Mouse (Mus musculus): ENCODE measurements around the gene Irak4.

Irak4 gene

DNA sequence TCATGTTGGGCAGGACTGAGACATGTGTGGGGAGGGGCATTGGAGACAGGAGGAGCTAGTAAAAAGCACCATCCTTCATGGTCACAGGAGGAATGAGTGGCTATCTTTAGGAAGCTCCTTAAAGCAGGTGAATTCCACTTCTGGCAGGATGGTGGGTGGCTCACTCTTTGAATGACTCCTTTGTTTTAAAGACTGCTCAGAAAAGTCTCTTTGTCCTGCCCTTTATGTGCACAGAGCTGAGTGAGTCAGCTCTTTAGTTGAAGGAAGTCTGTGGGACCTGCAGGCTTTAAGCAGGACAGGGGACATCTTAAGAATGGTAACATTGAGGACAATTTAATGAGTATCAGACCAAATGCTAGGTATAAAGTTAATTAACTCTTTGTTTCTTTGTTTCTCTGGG is 77.5 kb downstream of the Irak4 start:
- DNase-seq (ENCODE audit: low read depth in 2 of 2, low spot score in 2 of 2) = no peak

DNA sequence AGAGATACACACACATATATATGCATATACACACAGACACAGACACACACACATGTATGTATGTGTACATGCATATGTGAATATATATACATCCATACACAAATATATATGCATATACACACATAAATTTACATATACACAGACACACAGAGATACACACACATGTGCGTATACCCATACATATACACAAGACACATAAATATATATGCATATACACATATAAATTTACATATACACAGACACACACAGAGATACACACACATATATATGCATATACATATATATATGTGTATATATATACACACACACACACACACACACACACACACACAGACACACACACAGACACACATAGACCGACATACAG is 85.0 kb downstream of the Irak4 start:
- DNase-seq (ENCODE audit: low read depth in 2 of 2, low spot score in 2 of 2) = no peak

DNA sequence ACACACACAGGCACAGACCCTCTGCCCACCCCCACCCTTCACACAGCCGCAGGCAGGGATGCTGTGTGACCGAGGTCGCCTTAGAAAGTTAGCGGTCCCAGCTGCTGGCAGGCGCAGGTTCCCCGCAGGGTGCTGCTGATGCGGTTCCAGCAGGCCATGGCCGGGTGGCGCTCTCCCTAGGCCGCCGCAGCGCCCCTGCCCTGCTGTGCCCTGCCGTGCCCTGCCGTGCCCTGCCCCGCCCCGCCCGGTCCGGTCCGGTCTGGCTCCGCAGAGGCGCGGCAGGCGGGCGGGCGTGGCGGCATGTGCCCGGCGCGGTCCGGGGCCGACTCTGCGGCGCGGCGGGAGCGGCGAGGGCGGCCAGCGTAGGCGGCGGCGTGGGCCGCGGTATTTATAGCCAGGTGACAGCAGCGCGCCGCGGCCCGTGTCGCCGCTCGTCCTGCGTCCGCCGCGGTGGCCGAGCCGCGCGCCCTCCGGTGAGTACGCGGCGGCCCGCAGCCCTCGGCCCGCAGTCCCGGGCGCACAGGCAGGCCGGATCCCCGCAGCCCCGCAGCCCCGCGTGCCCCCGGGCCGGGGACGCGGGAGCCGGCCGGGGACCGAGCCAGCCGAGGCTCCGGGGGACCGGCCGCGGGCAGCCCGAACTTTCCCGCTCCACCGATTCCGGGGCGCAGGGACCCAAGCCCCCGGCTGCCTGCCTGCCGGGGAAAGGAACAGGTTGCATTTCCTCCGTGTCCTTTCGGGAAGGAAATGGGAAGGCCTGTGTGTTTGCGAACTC is 85.6 kb downstream of the Irak4 start, which contains the start of gene Tmem117:
TSS of gene Tmem117 (plus strand) at position 403 of the 772 bp plus-strand sequence.
- no peak for DNase-seq (ENCODE audit: low read depth in 2 of 2, low spot score in 2 of 2)

DNA sequence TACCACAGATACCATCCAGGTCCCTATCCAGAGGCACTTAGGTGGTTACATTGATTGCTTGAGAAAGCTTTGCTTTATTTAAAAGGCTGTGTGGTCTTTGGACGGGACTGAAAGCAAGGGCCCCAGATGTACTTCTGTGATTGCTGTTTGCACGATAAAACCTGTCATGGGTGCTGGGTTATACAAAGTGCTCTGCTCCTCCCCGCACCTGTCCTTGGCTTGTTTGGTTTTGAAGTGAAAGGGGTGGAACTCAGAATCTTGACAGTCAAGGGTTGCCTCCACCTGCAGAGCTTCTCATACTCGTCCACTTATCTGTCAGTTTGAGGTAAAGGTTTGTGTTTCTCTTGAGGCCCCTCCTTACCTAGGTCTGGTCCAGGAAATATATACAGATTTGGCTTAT is 87.1 kb downstream of the Irak4 start:
- DNase-seq (ENCODE audit: low read depth in 2 of 2, low spot score in 2 of 2) = no peak

Data from CD8-positive naive resting alpha-beta T cell, adult 2 months (primary cell).